Mouse (Mus musculus) liver, postnatal 0 days (tissue): Measurements from ENCODE around the gene Mia. TPM values are rescaled to one million over a fixed set of nuclear protein-coding genes. Genes with fewer than 3 reads are reported as not detected.

Experiments used
- ATAC-seq: fragments of 200-750 bp; cut with Nextera tagmentation; 2 replicates; pipeline ENCODE4 v1.8.0; 2017; ENCODE audit warnings: mild to moderate bottlenecking, moderate library complexity
- DNase-seq: peaks from one replicate; pipeline ENCODE4 v3.0.0-alpha.2; 2016
- H3K27ac ChIP-seq: fragments of 300-500 bp; sonication (generic); 2 replicates; pipeline ENCODE4 v1.5.1; 2014; ENCODE audit warnings: antibody characterized with exemption, moderate library complexity, mild to moderate bottlenecking, low read depth
- H3K27me3 ChIP-seq: fragments of 300-500 bp; sonication (generic); 2 replicates; pipeline ENCODE4 v1.6.1; 2014; ENCODE audit warnings: low read length, control low read depth, mixed read lengths; ENCODE audit not compliant: insufficient read depth
- H3K36me3 ChIP-seq: fragments of 300-500 bp; sonication (generic); replicated peaks from 2 replicates; pipeline ENCODE4 v1.6.1; 2014; ENCODE audit warnings: mild to moderate bottlenecking, control low read depth, low read length, moderate library complexity, mixed read lengths; ENCODE audit not compliant: insufficient read depth
- H3K4me1 ChIP-seq: fragments of 300-500 bp; sonication (generic); 2 replicates; pipeline ENCODE4 v1.6.1; 2014; ENCODE audit warnings: antibody characterized with exemption, mild to moderate bottlenecking, control low read depth; ENCODE audit not compliant: insufficient read depth
- H3K4me2 ChIP-seq: fragments of 300-500 bp; sonication (generic); 2 replicates; pipeline ENCODE4 v1.6.1; 2014; ENCODE audit warnings: low read depth, mild to moderate bottlenecking, low read length, moderate library complexity, mixed read lengths
- H3K4me3 ChIP-seq: fragments of 300-500 bp; sonication (generic); 2 replicates; pipeline ENCODE4 v1.5.1; 2014; ENCODE audit warnings: low read depth, low read length
- H3K9ac ChIP-seq: fragments of 300-500 bp; sonication (generic); replicated peaks from 2 replicates; pipeline ENCODE4 v1.6.1; 2014; ENCODE audit warnings: mild to moderate bottlenecking, moderate library complexity
- H3K9me3 ChIP-seq: fragments of 300-500 bp; sonication (generic); 2 replicates; pipeline ENCODE4 v1.6.1; 2016; ENCODE audit warnings: mild to moderate bottlenecking, control low read depth, low read length, mixed read lengths
- CTCF ChIP-seq: sonication (generic); IDR thresholded peaks from 2 replicates; pipeline ENCODE4 v1.5.1; 2016; ENCODE audit warnings: antibody characterized with exemption, low read depth
- EP300 ChIP-seq: IDR thresholded peaks from 2 replicates; pipeline ENCODE4 v1.6.1; 2016; ENCODE audit warnings: antibody characterized with exemption, low read depth, mild to moderate bottlenecking
- WGBS: fragments of 180-500 bp; shearing (Covaris S2); extraction: QIAGEN DNeasy Blood & Tissue Kit; methylation state at CpG from one replicate; pipeline ENCODE4 v1.1.7; 2014; ENCODE audit not compliant: insufficient replicate concordance; 5-methylcytosine and 5-hydroxymethylcytosine counted together
- polyA plus RNA-seq: library from polyadenylated mRNA; unstranded; fragments of >200 nt; fragmentation: Nextera tagmentation; extraction: Ambion mirVana; gene quantifications from 2 replicates; pipeline ENCODE4 v1.2.1, GENCODE M21; 2015

The Mia gene
- polyA plus RNA-seq, 1 experiment from 2014 or later = 0.99 TPM

DNA sequence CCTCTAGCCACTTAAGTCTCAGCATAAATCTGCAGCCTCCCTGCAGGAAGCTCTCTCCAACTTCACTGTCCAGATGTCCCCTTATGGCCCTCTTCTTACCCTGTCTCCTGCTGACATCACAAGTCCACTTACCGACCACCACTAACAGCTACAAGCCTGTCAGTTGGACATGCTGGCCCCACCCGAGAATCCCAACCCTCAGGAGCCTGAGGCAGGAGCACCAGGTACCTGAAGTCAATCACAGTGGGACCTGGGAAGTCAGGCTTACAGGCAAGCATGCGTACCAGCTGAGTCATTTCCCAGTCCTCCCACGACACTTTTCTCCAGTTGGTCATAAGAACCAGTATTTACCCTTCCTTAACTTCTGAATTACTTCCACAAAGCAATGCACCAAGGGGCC lies 12.8 kb upstream of the Mia start:
- Histone ChIP-seq H3K9ac (no peak overlapping the region), H3K36me3 (peaks cover 53% of the 10 kb centered on the region), H3K4me1 (peaks cover 18% of the 10 kb centered on the region), H3K4me2 (no peak overlapping the region), H3K4me3 (no peak overlapping the region), H3K9me3 (no peaks in the 10 kb centered on the region), H3K27me3 (no peaks in the 10 kb centered on the region), H3K27ac (no peak overlapping the region)
- 69% methylated on average over 4 of the region's 4 CpGs for WGBS
- DNase-seq (no peak), ATAC-seq (no peak)
- TF ChIP-seq EP300 (no peak), CTCF (no peak)

DNA sequence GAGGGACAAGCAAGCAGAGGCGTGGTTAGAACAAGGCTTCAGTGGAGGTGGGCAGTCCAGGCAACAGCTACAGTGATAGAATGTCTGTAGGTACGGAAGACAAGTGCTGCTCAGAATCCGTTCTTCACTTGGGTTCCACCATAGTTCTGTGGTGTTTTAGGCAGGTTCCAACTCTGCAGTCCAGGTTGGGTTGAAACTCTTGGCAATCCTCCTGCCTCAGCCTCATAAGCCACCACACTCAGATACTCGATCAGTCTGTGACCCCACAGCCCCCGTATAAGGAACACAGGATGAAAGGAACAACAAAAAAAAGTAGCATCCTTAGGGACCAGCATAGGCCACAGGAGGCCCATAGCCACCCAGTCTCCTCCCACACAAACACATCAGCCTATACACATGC lies 11.5 kb upstream of the Mia start:
- WGBS = 82% methylated on average over 5 of the region's 5 CpGs
- Histone ChIP-seq H3K9me3 (no peaks in the 10 kb centered on the region), H3K27me3 (no peaks in the 10 kb centered on the region), H3K4me2 (no peak overlapping the region), H3K9ac (no peak overlapping the region), H3K4me3 (no peak overlapping the region), H3K36me3 (peaks cover 64% of the 10 kb centered on the region), H3K4me1 (peaks cover 18% of the 10 kb centered on the region), H3K27ac (no peak overlapping the region)
- DNase-seq = no peak
- ATAC-seq = no peak
- TF ChIP-seq CTCF (no peak), EP300 (no peak)

DNA sequence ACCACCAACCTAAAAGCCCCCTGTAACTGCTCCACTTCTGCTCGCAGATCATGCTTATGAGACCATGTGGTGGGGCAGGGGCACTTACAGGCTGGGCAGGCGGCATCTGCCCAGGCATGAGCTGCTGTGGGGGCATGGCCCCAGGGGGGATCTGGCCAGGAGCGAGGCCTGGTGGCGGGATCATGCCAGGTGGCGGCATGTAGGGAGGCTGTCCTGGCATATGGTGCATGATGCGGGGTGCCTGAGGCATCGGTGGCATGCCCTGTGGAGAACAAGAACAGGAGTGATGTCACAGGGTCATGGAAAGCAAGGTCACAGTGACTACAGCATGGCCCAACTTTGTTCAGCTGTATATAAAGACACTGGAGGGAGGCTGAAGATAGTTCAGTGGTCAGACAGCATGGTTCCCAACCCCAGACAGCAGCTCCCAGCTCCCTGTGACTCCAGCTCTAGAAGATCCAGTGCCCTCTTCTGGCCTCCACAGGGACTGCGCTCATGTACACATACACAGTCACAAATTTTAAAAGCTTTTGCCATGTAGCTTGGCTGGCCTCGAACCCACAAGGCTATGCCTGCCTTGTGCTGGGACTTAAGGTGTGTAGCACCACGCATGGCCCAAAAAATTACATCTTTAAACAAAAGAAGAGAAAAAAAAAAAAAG lies 8.4 kb upstream of the Mia start:
- Histone ChIP-seq H3K4me1 (peaks cover 3% of the 10 kb centered on the region), H3K36me3 (peaks cover 81% of the 10 kb centered on the region), H3K9ac (no peak overlapping the region), H3K9me3 (no peaks in the 10 kb centered on the region), H3K27me3 (no peaks in the 10 kb centered on the region), H3K27ac (no peak overlapping the region), H3K4me3 (no peak overlapping the region), H3K4me2 (no peak overlapping the region)
- WGBS = 92% methylated on average over 10 of the region's 10 CpGs
- TF ChIP-seq CTCF = peak; percentile 45
- TF ChIP-seq EP300 = no peak
- ATAC-seq (no peak), DNase-seq (no peak)

DNA sequence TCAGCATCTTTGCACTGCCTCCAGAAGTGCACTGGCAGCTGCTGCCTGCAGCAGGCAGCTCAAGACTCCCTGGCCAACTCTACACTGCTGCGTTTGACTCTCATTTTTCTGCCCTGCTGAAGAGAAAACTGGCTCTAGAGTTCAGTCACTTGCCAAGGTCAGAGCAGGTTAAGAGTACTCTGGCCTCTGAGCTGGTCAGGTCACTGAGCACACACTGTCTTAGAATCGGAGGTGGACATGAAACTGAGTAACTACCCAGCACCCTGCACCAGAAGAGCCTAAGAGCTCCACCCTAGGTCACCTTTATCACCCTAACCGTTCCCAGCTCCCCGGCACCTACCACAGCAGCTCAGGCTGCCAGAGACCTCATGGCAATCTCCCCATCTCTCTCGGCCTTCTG lies 5.0 kb upstream of the Mia start:
- WGBS = 75% methylated on average over 5 of the region's 5 CpGs
- H3K9me3 ChIP-seq = no peaks in the 10 kb centered on the region
- H3K36me3 ChIP-seq = peaks cover 54% of the 10 kb centered on the region
- H3K27me3 ChIP-seq = no peaks in the 10 kb centered on the region
- no peak for TF ChIP-seq EP300
- TF ChIP-seq CTCF = no peak
- no peak overlapping the region for H3K4me2 ChIP-seq
- no peak overlapping the region for H3K27ac ChIP-seq
- no peak for ATAC-seq
- H3K9ac ChIP-seq = no peak overlapping the region
- H3K4me3 ChIP-seq = no peak overlapping the region
- H3K4me1 ChIP-seq = no peaks in the 10 kb centered on the region
- DNase-seq = no peak

DNA sequence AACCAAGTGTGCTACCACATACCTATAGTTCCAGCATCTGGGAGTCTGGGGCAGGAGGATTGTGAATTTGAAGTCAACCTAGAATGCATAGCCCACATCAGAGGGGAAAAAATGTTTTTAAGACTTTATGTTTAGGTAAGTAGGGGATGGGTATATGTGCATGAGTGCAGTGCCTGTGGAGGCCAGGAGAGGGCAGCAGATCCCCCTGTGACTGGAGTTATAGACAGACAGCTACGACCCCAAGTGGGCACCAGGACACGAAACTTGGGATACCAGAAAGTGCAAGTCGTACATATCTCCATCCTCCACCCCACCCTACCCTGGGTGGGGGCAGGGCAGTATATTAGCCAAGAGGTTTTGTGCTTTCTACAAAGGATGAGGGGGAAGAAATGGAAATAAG lies 4.0 kb upstream of the Mia start:
- Histone ChIP-seq H3K36me3 (peaks cover 44% of the 10 kb centered on the region), H3K9me3 (no peaks in the 10 kb centered on the region), H3K9ac (no peak overlapping the region), H3K4me3 (no peak overlapping the region), H3K27ac (no peak overlapping the region), H3K4me2 (no peak overlapping the region), H3K4me1 (peaks cover 4% of the 10 kb centered on the region; the same call in 1 of the 2 replicates), H3K27me3 (no peaks in the 10 kb centered on the region)
- 37% methylated on average over 3 of the region's 3 CpGs for WGBS
- ATAC-seq = peak; percentile 40; the same call in 1 of the 2 replicates
- peak; percentile 73 for DNase-seq
- TF ChIP-seq CTCF (peak; percentile 86), EP300 (no peak)

DNA sequence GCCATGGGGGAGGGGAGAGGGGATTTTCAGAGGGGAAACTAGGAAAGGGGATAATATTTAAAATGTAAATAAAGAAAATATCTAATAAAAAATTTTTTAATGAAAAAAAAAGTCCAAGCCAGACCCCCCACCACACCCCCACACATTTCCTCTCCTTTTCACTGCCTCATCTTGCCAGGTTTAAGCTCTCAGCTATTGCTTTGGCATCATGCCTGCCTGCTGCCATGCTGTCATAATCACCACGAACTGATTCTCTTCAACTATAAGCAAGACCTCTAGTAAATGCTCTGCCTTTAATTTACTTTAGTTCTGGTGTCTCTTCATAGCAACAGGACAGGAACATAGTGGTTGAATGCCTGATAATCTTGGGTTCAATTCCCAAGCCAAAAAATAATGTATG lies 1.5 kb upstream of the Mia start:
- ATAC-seq (no peak), DNase-seq (no peak)
- Histone ChIP-seq H3K27ac (no peak overlapping the region), H3K4me3 (no peak overlapping the region), H3K9me3 (no peaks in the 10 kb centered on the region), H3K9ac (no peak overlapping the region), H3K36me3 (peaks cover 22% of the 10 kb centered on the region), H3K4me1 (peaks cover 21% of the 10 kb centered on the region), H3K27me3 (no peaks in the 10 kb centered on the region), H3K4me2 (no peak overlapping the region)
- no peak for TF ChIP-seq CTCF
- no peak for TF ChIP-seq EP300
- 57% methylated on average over 1 of the region's 1 CpGs for WGBS
